Mouse (Mus musculus): ENCODE results near the gene Hcrtr1. TPM values are rescaled to one million over a fixed set of nuclear protein-coding genes. Genes with fewer than 3 reads are reported as not detected.

The Hcrtr1 gene
- polyA plus RNA-seq, 1 experiment from 2014 or later = not detected

DNA sequence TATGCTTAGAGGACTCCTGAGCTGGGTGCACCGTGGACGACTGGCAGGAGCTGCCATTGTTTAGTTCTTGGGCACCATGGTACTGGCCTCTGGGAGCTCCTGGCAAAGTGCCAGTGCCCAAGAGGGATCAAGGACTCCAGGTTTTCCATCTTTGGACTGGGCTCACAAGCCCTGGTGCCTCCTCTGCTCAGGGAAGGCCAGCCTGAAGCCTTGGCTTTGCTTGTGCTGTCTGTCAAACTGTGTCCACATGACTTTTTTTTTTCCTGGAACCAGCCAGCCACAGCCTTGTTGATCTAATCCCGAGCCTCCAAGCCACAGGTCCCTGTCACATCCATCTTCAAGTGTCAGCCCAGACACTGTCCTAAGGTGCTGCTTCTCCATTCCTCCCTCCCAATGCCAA, 2.6 kb upstream of the Hcrtr1 start:
- H3K4me1 ChIP-seq (ENCODE audit: insufficient read depth) = peaks cover 8% of the 10 kb centered on the region; the same call in 1 of the 2 replicates
- no peak overlapping the region for H3K27ac ChIP-seq (ENCODE audit: low read depth)
- WGBS (ENCODE audit: insufficient replicate concordance) = 56% methylated on average over 3 of the region's 3 CpGs
- no peak overlapping the region for H3K9ac ChIP-seq (replicated peaks)
- H3K4me3 ChIP-seq (ENCODE audit: low read depth, low read length) = no peak overlapping the region
- peaks cover 50% of the 10 kb centered on the region for H3K27me3 ChIP-seq (ENCODE audit: insufficient read depth, low read length)
- no peak overlapping the region for H3K4me2 ChIP-seq (ENCODE audit: low read depth, low read length)
- DNase-seq (no peak), ATAC-seq (no peak)
- no peaks in the 10 kb centered on the region for H3K36me3 ChIP-seq (replicated peaks; ENCODE audit: insufficient read depth, low read length)
- peaks cover 3% of the 10 kb centered on the region; the same call in 1 of the 2 replicates for H3K9me3 ChIP-seq (ENCODE audit: low read length)
- TF ChIP-seq CTCF (IDR thresholded peaks at IDR 0.05; ENCODE audit: low read depth) = no peak
- no peak for TF ChIP-seq EP300 (IDR thresholded peaks at IDR 0.05; ENCODE audit: low read depth)

DNA sequence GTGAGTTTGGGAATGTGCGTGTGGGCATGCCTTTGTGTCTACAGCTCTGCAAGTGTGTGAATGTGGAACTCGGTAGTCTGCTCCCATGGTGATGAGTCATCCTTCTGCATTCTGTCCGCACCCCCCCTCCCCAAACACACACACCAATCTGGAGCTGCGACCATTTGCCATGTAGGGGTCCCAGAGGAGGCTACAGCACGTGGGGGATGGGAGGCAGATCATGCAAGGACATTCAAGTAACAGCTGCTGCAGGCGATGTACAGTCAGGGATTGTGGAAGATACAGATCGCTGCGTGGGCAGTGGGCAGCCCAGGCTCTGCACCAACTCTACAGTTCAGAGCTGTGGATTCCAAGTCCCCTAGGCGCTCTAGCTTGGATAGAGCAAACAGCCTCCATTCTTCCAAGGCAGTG, 1.8 kb upstream of the Hcrtr1 start:
- WGBS (ENCODE audit: insufficient replicate concordance) = 54% methylated on average over 9 of the region's 9 CpGs
- H3K27ac ChIP-seq (ENCODE audit: low read depth) = no peak overlapping the region
- DNase-seq (no peak), ATAC-seq (no peak)
- peaks cover 8% of the 10 kb centered on the region; the same call in 1 of the 2 replicates for H3K4me1 ChIP-seq (ENCODE audit: insufficient read depth)
- no peak overlapping the region for H3K9ac ChIP-seq (replicated peaks)
- H3K4me3 ChIP-seq (ENCODE audit: low read depth, low read length) = no peak overlapping the region
- TF ChIP-seq CTCF (IDR thresholded peaks at IDR 0.05; ENCODE audit: low read depth) (no peak), EP300 (IDR thresholded peaks at IDR 0.05; ENCODE audit: low read depth) (no peak)
- H3K9me3 ChIP-seq (ENCODE audit: low read length) = peaks cover 3% of the 10 kb centered on the region; the same call in 1 of the 2 replicates
- H3K36me3 ChIP-seq (replicated peaks; ENCODE audit: insufficient read depth, low read length) = no peaks in the 10 kb centered on the region
- H3K27me3 ChIP-seq (ENCODE audit: insufficient read depth, low read length) = peaks cover 50% of the 10 kb centered on the region
- no peak overlapping the region for H3K4me2 ChIP-seq (ENCODE audit: low read depth, low read length)

DNA sequence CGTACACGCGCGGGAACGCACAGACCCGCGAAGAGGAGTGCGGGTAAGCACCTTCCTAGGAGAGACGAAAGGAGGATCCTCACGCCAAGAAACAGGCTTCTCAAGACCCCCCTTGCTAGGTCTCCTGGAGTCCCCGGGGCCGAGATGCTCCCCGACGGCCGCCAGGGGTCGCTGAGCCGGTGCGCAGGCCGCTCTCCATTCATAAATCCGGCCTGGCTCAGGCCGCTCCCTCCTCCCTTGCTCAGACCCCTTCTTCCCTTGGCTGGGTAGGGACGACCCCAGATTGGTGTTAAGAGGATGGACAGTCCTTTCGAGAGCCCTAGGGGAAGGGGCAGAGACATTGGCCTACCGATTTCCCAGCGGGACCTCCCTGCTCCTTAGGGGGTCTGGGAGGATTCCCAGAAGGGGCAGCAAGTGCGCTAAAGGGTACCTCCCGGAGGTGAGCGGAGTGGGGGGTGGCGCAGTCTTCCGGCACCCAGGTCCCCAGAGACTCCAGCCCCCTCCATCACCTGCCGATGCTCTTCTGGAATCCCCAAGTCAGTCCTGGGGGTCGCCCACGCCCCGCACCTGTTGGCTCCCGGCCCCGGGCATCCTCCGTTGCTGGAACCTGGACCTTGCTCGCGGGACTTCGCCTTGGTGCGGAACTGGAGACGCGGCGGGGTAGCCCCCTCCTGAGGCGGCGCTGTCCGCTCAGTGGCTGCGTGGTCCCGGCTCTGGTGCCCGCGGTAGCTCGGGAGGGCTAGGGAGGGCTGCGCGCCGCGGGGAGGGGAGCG, 532 bp downstream of the Hcrtr1 start:
- no peaks in the 10 kb centered on the region for H3K36me3 ChIP-seq (replicated peaks; ENCODE audit: insufficient read depth, low read length)
- no peak overlapping the region for H3K27ac ChIP-seq (ENCODE audit: low read depth)
- DNase-seq (peak; percentile 78), ATAC-seq (peak; percentile 58; the same call in 1 of the 2 replicates)
- H3K9ac ChIP-seq (replicated peaks) = no peak overlapping the region
- peak; percentile 86 for TF ChIP-seq CTCF (IDR thresholded peaks at IDR 0.05; ENCODE audit: low read depth)
- no peak for TF ChIP-seq EP300 (IDR thresholded peaks at IDR 0.05; ENCODE audit: low read depth)
- H3K4me1 ChIP-seq (ENCODE audit: insufficient read depth) = peaks cover 8% of the 10 kb centered on the region; the same call in 1 of the 2 replicates
- 2% methylated on average over 45 of the region's 57 CpGs for WGBS (ENCODE audit: insufficient replicate concordance)
- no peaks in the 10 kb centered on the region for H3K9me3 ChIP-seq (ENCODE audit: low read length)
- H3K27me3 ChIP-seq (ENCODE audit: insufficient read depth, low read length) = peaks cover 50% of the 10 kb centered on the region
- H3K4me3 ChIP-seq (ENCODE audit: low read depth, low read length) = peak overlapping the region; percentile 17; the same call in 1 of the 2 replicates
- peak overlapping the region; percentile 19; the same call in 1 of the 2 replicates for H3K4me2 ChIP-seq (ENCODE audit: low read depth, low read length)

DNA sequence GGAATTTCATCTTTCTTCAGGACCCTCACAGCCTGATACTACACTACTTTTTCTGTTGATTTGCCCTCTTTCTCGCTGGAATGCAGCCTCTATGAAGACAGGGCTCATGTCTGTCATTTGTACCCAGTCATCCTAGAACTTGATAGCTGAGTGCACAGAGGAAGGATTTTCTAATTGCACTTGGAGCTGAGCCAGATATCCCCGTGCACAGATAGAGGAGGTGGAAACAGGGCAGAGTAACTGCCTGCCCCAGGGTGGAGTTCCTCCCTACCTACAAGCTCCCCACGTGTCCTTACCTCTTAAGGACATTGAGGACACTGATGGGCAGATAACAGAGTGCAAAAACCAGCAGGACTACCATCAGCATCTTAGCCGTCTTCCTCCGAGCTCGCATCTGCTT, 5.8 kb downstream of the Hcrtr1 start:
- Histone ChIP-seq H3K27ac (ENCODE audit: low read depth) (no peak overlapping the region), H3K4me2 (ENCODE audit: low read depth, low read length) (no peak overlapping the region), H3K4me3 (ENCODE audit: low read depth, low read length) (no peak overlapping the region), H3K36me3 (replicated peaks; ENCODE audit: insufficient read depth, low read length) (no peaks in the 10 kb centered on the region), H3K27me3 (ENCODE audit: insufficient read depth, low read length) (peaks cover 11% of the 10 kb centered on the region), H3K9ac (replicated peaks) (no peak overlapping the region), H3K9me3 (ENCODE audit: low read length) (no peaks in the 10 kb centered on the region), H3K4me1 (ENCODE audit: insufficient read depth) (peaks cover 3% of the 10 kb centered on the region; the same call in 1 of the 2 replicates)
- TF ChIP-seq CTCF (IDR thresholded peaks at IDR 0.05; ENCODE audit: low read depth) = no peak
- TF ChIP-seq EP300 (IDR thresholded peaks at IDR 0.05; ENCODE audit: low read depth) = no peak
- DNase-seq (no peak), ATAC-seq (no peak)
- 59% methylated on average over 6 of the region's 6 CpGs for WGBS (ENCODE audit: insufficient replicate concordance)

DNA sequence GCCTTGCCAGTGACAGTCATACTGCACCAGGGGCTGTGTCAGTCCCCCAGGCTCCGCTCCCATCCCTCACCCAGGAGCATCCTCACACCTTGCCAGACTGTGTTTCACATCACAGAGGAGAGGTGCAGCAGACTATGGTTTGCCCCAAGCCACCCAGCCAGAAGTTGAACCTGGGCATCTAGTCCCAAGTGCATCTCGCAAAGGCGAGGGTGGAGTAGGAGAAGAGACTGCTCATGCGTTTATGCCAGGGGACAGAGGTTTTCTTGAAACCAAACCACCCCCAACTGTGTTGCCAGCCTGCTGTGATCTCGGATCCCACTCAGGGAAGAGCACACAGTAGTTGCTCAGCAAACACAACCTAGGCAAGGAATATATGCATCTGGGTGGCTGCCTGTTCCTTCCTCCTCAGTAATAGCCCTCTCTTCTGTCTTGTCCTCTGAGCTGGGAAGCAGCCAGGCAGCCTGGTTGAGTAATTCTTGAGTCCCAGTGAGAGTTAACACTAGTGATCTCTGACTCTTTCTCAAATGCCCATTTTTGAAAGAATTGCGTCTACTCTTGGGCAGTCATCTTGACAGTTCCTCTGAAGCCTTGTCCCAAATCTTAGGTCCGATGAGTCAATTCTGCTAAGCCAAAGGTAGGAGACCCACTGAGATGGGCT, 7.6 kb downstream of the Hcrtr1 start:
- no peaks in the 10 kb centered on the region for H3K4me1 ChIP-seq (ENCODE audit: insufficient read depth)
- H3K27me3 ChIP-seq (ENCODE audit: insufficient read depth, low read length) = no peaks in the 10 kb centered on the region
- no peak overlapping the region for H3K27ac ChIP-seq (ENCODE audit: low read depth)
- DNase-seq = no peak
- H3K9ac ChIP-seq (replicated peaks) = no peak overlapping the region
- H3K4me3 ChIP-seq (ENCODE audit: low read depth, low read length) = no peak overlapping the region
- no peak for ATAC-seq
- no peak for TF ChIP-seq EP300 (IDR thresholded peaks at IDR 0.05; ENCODE audit: low read depth)
- no peak for TF ChIP-seq CTCF (IDR thresholded peaks at IDR 0.05; ENCODE audit: low read depth)
- H3K36me3 ChIP-seq (replicated peaks; ENCODE audit: insufficient read depth, low read length) = peaks cover 13% of the 10 kb centered on the region
- H3K4me2 ChIP-seq (ENCODE audit: low read depth, low read length) = no peak overlapping the region
- no peaks in the 10 kb centered on the region for H3K9me3 ChIP-seq (ENCODE audit: low read length)
- 79% methylated on average over 7 of the region's 7 CpGs for WGBS (ENCODE audit: insufficient replicate concordance)

DNA sequence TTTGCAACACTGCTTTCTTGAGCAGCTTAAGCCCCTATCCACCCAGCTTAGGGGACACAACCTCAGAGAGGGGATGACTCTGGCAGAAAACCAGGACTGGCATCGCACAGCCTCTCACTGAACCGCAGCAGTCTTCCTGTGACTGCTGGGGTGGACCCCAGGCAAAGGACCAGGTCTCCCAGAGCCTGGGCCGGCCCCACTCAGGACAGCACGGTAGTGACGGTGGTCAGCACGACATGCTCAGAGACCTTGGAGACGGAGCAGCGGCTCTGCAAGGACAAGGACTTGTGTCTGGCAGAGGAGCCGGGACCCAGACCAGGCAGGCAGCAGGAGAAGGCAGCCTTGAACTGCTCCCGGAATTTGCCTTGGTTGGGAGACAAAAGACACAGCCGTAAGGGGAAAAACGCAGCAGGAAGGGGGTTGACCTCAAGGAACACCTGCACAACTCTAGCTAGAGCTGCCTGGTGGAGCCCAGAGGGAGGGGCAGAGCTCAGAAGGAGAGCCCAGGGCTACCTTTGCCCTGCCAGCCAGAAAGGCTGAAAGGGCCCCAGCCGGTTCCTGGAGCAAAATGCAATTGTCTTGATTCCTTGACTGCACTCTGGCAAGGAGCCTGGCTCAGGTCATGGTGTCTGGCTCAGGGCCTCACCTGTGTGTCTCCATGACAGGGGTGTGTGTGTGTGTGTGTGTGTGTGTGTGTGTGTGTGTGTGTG, 8.4 kb downstream of the Hcrtr1 start:
- DNase-seq = no peak
- ATAC-seq = no peak

More for the DNA sequence above, 8.4 kb downstream of the Hcrtr1 start:
- Histone ChIP-seq H3K4me1 (ENCODE audit: insufficient read depth) (no peaks in the 10 kb centered on the region), H3K4me2 (ENCODE audit: low read depth, low read length) (no peak overlapping the region), H3K27me3 (ENCODE audit: insufficient read depth, low read length) (no peaks in the 10 kb centered on the region), H3K9me3 (ENCODE audit: low read length) (no peaks in the 10 kb centered on the region), H3K27ac (ENCODE audit: low read depth) (no peak overlapping the region), H3K36me3 (replicated peaks; ENCODE audit: insufficient read depth, low read length) (peaks cover 21% of the 10 kb centered on the region), H3K9ac (replicated peaks) (no peak overlapping the region), H3K4me3 (ENCODE audit: low read depth, low read length) (no peak overlapping the region)
- no peak for TF ChIP-seq CTCF (IDR thresholded peaks at IDR 0.05; ENCODE audit: low read depth)
- no peak for TF ChIP-seq EP300 (IDR thresholded peaks at IDR 0.05; ENCODE audit: low read depth)
- WGBS (ENCODE audit: insufficient replicate concordance) = 68% methylated on average over 13 of the region's 13 CpGs
